Mouse (Mus musculus) adrenal gland, adult 2 months (tissue): ENCODE measurements around the gene G3bp1. TPM values are rescaled to one million over a fixed set of nuclear protein-coding genes. Genes with fewer than 3 reads are reported as not detected.

Source experiments
- DNase-seq: peaks from one replicate; pipeline ENCODE4 v3.0.0; 2021
- long read RNA-seq: library from polyadenylated mRNA; stranded (forward); transcript quantifications from one replicate; pipeline ENCODE4 v2.0.0, GENCODE M21; 2021
- polyA plus RNA-seq: library from polyadenylated mRNA; depleted of rRNA; stranded (reverse); fragments of >200 nt; gene quantifications from 2 replicates; pipeline ENCODE4 v1.2.3, GENCODE M21; 2012; rRNA removed
- total RNA-seq, 2 experiments: library from RNA; stranded (reverse); gene quantifications; 2 replicates each; pipeline ENCODE4 v1.2.3; 2021

Gene G3bp1
- 10 to 100 TPM; 50.7 to 54.6 TPM for total RNA-seq
- polyA plus RNA-seq: 22.7 and 33.7 TPM in 2 replicates
- long read RNA-seq, full-length matches to known transcripts: 301 of 330 reads
- long read RNA-seq, partial matches to known transcripts: 7 of 330 reads
- long read RNA-seq, other reads (novel, unspliced or antisense): 22 of 330 reads

GRCm38 (mm10) chr11:55469048-55469843 lies at the start of gene G3bp1:
G3bp1 (plus strand) TSS chr11:55469685.
- DNase-seq: peak; percentile 100

DNA sequence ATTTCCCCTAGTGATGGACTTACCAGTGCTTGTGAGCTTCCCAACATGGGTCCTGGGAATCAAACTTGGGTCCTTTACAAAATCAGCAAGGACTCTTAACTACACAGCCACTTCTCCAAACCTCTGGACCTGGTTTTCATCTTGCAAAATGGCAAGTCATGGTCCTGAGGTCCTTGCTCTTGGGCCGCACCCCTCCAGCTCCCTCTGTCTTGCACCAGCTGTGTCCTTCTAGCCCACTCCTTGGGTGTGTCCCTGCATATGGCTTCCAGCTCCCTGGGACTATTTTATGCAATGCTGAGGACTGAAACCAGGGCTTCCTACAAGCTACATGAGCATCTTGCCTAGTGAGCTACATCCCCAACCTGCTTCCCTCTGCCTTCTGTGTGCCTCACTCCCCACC lies 46.5 kb upstream of the G3bp1 start, which contains the start of gene Sparc:
Gene Sparc (minus strand): TSS at position 206 of the 400 bp plus-strand sequence.
- no peak for DNase-seq

- DNase-seq: peak; percentile 90
Measured at GRCm38 (mm10) chr11:55423756-55424155, 45.7 kb upstream of the G3bp1 start.

GRCm38 (mm10) chr11:55424746-55425360 lies 44.6 kb upstream of the G3bp1 start:
- DNase-seq: no peak

DNA sequence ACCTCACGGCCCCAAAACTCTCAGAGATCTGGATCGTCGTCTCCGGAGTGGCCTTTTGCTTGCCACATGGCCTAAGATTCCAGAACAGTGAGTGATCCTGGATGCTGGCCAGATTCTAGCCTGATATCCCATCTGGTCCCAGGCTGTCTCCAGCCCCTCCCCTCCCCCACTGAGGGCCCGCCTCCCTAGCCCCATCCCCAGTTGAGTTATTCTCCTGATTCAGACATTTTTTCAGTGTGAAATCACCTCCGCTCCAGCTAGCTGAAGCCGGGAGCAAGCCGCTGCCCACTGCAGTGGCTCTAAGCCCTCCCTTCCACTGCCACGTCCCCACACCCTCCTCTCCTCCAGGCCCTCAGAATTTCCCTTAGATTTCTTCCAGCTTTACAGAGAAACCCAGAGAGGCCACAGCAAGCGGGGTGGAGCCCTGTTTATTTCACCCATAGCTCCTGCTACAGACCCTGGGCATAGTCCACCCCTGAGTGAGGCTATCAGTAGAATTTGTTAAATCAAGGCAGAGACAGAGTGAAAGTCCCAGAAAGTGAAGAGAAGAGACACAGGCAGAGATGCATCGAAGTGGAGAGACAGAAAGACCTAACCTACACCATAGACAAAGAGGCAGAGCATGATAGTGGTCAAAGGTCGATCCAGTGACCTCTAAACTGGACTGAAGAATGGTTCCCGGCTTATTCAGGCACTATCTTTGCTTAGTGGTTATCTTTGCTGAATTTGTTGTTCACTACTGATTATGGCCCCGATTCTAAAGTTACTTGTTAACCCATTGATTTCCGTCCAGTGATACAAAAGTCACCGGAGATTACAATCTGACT lies 41.1 kb upstream of the G3bp1 start:
- peak; percentile 96 for DNase-seq

DNA sequence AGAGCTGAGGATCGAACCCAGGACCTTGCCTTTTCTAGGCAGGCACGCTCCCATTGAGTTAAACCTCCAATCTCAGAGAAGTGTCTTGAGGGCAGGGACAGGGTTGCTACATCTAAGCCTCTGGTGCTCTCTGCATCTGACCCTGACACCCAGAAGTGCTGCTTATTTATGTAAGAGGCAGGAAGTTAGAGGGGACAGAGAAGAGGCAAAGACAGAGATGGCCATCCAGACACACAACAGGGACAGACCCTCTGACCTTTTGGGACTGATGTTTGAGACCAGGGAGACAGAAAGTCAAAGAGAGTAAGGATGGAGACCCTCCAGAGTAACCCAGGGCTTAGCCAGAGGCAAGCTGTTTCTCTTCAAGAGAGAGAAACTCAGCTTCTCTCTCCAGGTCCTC lies 39.5 kb upstream of the G3bp1 start:
- no peak for DNase-seq

GRCm38 (mm10) chr11:55432981-55433380 lies 36.5 kb upstream of the G3bp1 start:
- DNase-seq: no peak

DNA sequence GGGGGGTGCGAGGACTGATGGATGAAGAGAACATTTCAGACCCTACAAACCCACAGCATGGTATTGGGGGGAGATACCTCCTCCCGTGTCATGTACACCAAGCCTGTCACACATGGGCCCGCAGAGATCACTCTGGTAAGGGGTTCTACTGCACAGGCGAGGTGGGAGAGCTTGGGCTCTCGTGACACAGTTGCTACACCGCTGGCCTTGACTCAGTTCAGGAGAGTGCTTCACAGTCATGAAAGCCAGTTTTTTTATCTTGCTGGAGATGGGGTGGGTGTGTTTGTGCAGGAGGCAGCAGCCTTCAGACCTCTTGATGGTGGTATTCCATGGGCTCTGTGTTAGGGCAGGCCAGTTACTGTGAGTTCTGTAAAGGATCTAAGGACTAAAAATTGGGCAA lies 33.4 kb upstream of the G3bp1 start:
- peak; percentile 36 for DNase-seq

- no peak for DNase-seq
Measured at GRCm38 (mm10) chr11:55438031-55438430, 31.5 kb upstream of the G3bp1 start.

- DNase-seq: no peak
Measured at GRCm38 (mm10) chr11:55439718-55440117, 29.8 kb upstream of the G3bp1 start.

- peak; percentile 50 for DNase-seq
Measured at GRCm38 (mm10) chr11:55444772-55445171, 24.7 kb upstream of the G3bp1 start.

GRCm38 (mm10) chr11:55446579-55446978 lies 22.9 kb upstream of the G3bp1 start:
- peak; percentile 86 for DNase-seq

DNA sequence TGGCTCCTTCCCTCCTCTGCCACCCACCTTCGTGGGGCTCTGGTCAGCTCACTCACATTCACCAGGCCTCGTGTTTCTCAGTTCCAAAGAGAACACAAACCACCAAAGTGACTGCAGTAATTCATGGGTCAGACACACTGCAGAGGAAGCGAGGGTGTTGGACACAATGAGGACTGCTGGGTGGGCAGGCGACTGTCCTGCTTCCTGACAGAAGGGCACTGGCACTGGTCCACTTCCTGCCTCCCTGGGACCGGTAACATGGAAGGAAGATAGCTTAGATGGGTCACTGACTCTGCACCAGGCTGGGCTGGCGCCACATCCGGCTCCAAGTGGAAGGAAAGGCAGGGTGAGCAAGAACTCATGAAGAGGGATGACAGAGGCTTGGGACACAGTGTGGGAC lies 20.0 kb upstream of the G3bp1 start:
- DNase-seq: peak; percentile 44

GRCm38 (mm10) chr11:55450311-55450710 lies 19.2 kb upstream of the G3bp1 start:
- no peak for DNase-seq

- peak; percentile 69 for DNase-seq
Measured at GRCm38 (mm10) chr11:55453640-55454039, 15.8 kb upstream of the G3bp1 start.

DNA sequence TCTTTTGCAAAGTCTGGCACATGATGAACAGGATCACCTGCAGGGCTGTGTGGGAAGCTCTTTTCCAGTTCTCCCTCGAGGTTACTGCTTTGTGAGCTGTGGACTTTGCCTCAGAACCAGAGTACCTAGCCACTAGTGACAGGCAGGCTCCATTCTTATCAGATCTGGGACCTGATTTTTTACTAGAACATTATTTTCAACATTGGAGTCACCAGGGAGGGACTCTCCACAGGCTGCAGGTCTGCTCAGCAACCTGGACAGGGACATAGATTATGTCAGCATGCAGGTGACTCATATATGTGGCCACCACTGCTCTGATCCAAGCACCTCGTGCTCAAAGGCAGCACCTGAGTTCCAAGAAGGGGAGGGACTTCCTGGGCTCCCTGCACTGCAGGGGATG lies 14.3 kb upstream of the G3bp1 start:
- DNase-seq: no peak

GRCm38 (mm10) chr11:55458501-55458900 lies 11.0 kb upstream of the G3bp1 start:
- DNase-seq: no peak

DNA sequence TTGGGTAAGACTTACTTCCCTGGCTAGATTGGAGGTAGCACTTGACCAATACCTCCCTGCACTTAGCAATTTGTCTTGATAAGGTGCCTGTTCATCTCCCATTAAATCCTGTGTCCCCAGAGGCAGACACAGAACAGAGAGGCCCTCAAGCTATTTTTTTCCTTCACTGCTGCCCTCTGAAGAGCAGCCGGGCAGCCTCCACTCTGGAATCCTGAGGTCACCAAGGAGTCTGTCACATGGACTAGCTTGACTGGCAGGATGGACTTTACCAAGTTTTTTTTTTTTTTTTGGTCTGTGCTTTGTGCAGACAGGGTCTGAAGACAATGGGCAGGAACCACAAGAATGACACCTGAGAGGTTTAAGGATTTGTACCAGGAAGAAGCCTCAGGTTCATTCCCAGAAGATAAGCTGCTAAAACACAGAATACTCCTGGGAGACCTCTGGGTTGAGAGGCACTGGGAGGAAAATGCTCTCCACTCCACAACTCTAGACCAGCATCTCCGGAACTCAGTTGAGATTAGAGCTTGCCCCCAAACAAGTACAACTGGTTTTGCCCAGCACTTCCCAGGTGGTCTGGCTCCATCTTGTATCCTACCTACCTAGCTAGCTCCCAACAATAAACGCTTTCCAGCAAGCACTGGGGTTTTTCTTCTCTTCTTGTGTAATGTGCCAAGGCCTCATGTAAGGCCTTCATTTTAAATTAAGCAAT lies 9.5 kb upstream of the G3bp1 start:
- DNase-seq: no peak

DNA sequence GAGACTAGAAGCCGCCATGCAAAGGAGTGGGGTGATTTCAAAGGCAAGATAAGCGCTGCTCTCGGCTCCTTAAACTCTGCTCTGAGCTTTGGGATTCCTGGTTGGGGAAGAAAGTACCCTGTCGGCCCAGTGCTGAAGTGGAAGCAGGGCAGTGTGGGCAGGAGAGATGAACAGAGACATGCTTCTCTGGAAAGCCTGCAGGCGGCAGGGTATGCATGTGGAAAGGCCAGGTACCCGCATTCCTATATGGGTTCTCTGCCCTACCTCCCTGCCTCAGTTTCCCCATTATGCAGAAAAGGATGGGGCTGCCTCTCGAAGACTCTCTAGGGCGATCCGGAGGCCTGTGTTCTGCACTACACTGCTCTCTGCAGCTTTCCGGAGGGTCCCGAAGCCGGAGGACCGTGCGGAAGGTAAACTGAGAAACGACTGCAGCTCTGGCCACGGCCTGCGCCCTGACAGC lies 8.9 kb upstream of the G3bp1 start:
- DNase-seq: no peak

GRCm38 (mm10) chr11:55461019-55461645 lies 8.4 kb upstream of the G3bp1 start, which contains the start of gene Atox1:
Atox1 (minus strand) TSS chr11:55461239.
- peak; percentile 97 for DNase-seq

- no peak for DNase-seq
Measured at GRCm38 (mm10) chr11:55462149-55462548, 7.3 kb upstream of the G3bp1 start.
